Mouse (Mus musculus) CH12.LX (cell line): ENCODE measurements around the gene Adamtsl1. TPM values are rescaled to one million over a fixed set of nuclear protein-coding genes. Genes with fewer than 3 reads are reported as not detected.

Experiments
- DNase-seq: peaks from one replicate; pipeline ENCODE4 v3.0.0-alpha.2; 2013; ENCODE audit errors: extremely low read depth
- H3K27ac ChIP-seq: 2 replicates; pipeline ENCODE4 v1.5.1; 2012; ENCODE audit warnings: low read depth, mild to moderate bottlenecking, control low read depth, moderate library complexity; ENCODE audit not compliant: insufficient read depth
- H3K27me3 ChIP-seq: replicated peaks from 2 replicates; pipeline ENCODE3; 2012; ENCODE audit warnings: inconsistent platforms
- H3K36me3 ChIP-seq, 2 experiments: replicated peaks in 1 of 2; 2 replicates each; pipeline versions ENCODE3 to v1.6.1; 2012; ENCODE audit warnings: inconsistent platforms in 1 of 2, low read length in 1 of 2, mild to moderate bottlenecking in 1 of 2, mixed read lengths in 1 of 2, moderate library complexity in 1 of 2; ENCODE audit not compliant: control insufficient read depth in 1 of 2, insufficient read depth in 1 of 2
- H3K4me1 ChIP-seq, 2 experiments: 2 replicates each; pipeline ENCODE4 v1.6.1; 2012; ENCODE audit warnings: inconsistent platforms in 1 of 2, moderate library complexity in 1 of 2; ENCODE audit not compliant: insufficient read depth in 2 of 2, control insufficient read depth in 1 of 2
- H3K4me2 ChIP-seq: 2 replicates; pipeline ENCODE4 v1.6.1; 2012; ENCODE audit warnings: low read depth, mild to moderate bottlenecking, control low read depth; ENCODE audit not compliant: poor library complexity, insufficient read depth, severe bottlenecking
- H3K4me3 ChIP-seq, 3 experiments: fragments of 150-350 bp in 1 of 3; sonication (generic) in 1 of 3; replicated peaks in 1 of 3; 2 replicates each; pipeline versions ENCODE3 to v1.5.1; 2011 to 2012; ENCODE audit warnings: low read depth in 2 of 3, low read length in 2 of 3, mild to moderate bottlenecking in 2 of 3, moderate library complexity in 2 of 3, control low read depth in 1 of 3, improper control_type of control experiment in 1 of 3, inconsistent platforms in 1 of 3, mixed read lengths in 1 of 3; ENCODE audit not compliant: poor library complexity in 1 of 3
- H3K79me2 ChIP-seq: replicated peaks from 2 replicates; pipeline ENCODE4 v1.6.1; 2012; ENCODE audit warnings: mild to moderate bottlenecking, moderate library complexity; ENCODE audit not compliant: control insufficient read depth, poor library complexity, insufficient read depth, severe bottlenecking; ENCODE audit errors: extremely low read depth
- H3K9ac ChIP-seq: 2 replicates; pipeline ENCODE4 v1.6.1; 2012; ENCODE audit warnings: low read depth, mild to moderate bottlenecking, control low read depth, moderate library complexity; ENCODE audit not compliant: insufficient read depth
- H3K9me3 ChIP-seq: replicated peaks from 2 replicates; pipeline ENCODE3; 2012; ENCODE audit warnings: low read length, inconsistent platforms, mixed read lengths
- CTCF ChIP-seq, 2 experiments: IDR thresholded peaks in 1 of 2; conservative IDR thresholded peaks in 1 of 2; 2 replicates each; pipeline ENCODE4 v1.5.1; 2011 to 2012; ENCODE audit warnings: low read depth in 2 of 2, low read length in 2 of 2, improper control_type of control experiment in 1 of 2, inconsistent platforms in 1 of 2, mild to moderate bottlenecking in 1 of 2, moderate library complexity in 1 of 2
- EP300 ChIP-seq: IDR thresholded peaks from 2 replicates; pipeline ENCODE4 v1.6.1; 2011; ENCODE audit warnings: low read length, improper control_type of control experiment
- ETS1 ChIP-seq: conservative IDR thresholded peaks from 2 replicates; pipeline ENCODE4 v1.6.1; 2012; ENCODE audit warnings: low read depth, mild to moderate bottlenecking, inconsistent platforms, low read length, improper control_type of control experiment, moderate library complexity
- GABPA ChIP-seq: IDR thresholded peaks from 2 replicates; pipeline ENCODE4 v1.6.1; 2012; ENCODE audit warnings: low read depth, low read length, improper control_type of control experiment, inconsistent platforms; ENCODE audit not compliant: insufficient replicate concordance
- HCFC1 ChIP-seq: IDR thresholded peaks from 2 replicates; pipeline ENCODE4 v1.6.1; 2012; ENCODE audit warnings: low read depth, mild to moderate bottlenecking, inconsistent platforms, low read length, improper control_type of control experiment
- IRF4 ChIP-seq: IDR thresholded peaks from 2 replicates; pipeline ENCODE4 v1.6.1; 2014; ENCODE audit warnings: low read depth, mild to moderate bottlenecking, inconsistent platforms, low read length, improper control_type of control experiment
- JUN ChIP-seq: IDR thresholded peaks from 2 replicates; pipeline ENCODE4 v1.6.1; 2011; ENCODE audit warnings: low read depth, mild to moderate bottlenecking, low read length, improper control_type of control experiment, moderate library complexity; ENCODE audit not compliant: insufficient read depth
- JUND ChIP-seq: conservative IDR thresholded peaks from 2 replicates; pipeline ENCODE4 v1.6.1; 2011; ENCODE audit warnings: low read depth, low read length, improper control_type of control experiment
- MEF2A ChIP-seq: IDR thresholded peaks from 2 replicates; pipeline ENCODE4 v1.6.1; 2014; ENCODE audit warnings: low read depth, mild to moderate bottlenecking, inconsistent platforms, low read length, improper control_type of control experiment, borderline replicate concordance
- PAX5 ChIP-seq: IDR thresholded peaks from 2 replicates; pipeline ENCODE4 v1.6.1; 2012; ENCODE audit warnings: low read length, inconsistent platforms, mixed read lengths
- TBP ChIP-seq: conservative IDR thresholded peaks from 2 replicates; pipeline ENCODE4 v1.6.1; 2011; ENCODE audit warnings: low read depth, low read length, improper control_type of control experiment
- TCF12 ChIP-seq: IDR thresholded peaks from 2 replicates; pipeline ENCODE4 v1.6.1; 2014; ENCODE audit warnings: low read depth, mild to moderate bottlenecking, inconsistent platforms, low read length, improper control_type of control experiment
- USF1 ChIP-seq: IDR thresholded peaks from 2 replicates; pipeline ENCODE4 v1.6.1; 2014; ENCODE audit warnings: low read depth, mild to moderate bottlenecking, inconsistent platforms, low read length, improper control_type of control experiment
- ZMIZ1 ChIP-seq: IDR thresholded peaks from 2 replicates; pipeline ENCODE4 v1.6.1; 2012; ENCODE audit warnings: low read depth, mild to moderate bottlenecking, inconsistent platforms, low read length, improper control_type of control experiment
- dilution Hi-C: fragments of 300-500 bp; cut with MboI; formaldehyde crosslinking; loops from 2 replicates; pipeline ENCODE4 v1.14.3; 2020; ENCODE audit warnings: low sequenced_read_pairs; ENCODE audit not compliant: extremely low pct_unique_long_range_greater_than_20kb, extremely low pct_ligation_motif_present
- in situ Hi-C: fragments of 300-500 bp; cut with MboI; formaldehyde crosslinking; loops from 3 replicates; pipeline ENCODE4 v1.14.3; 2019; ENCODE audit warnings: low sequenced_read_pairs, low pct_ligation_motif_present, low pct_unique_long_range_greater_than_20kb, mixed read lengths
- polyA plus RNA-seq: library from polyadenylated mRNA; unstranded; fragments of >175 nt; gene quantifications from 2 replicates; pipeline ENCODE4 v1.2.1, GENCODE M21; 2012; ENCODE audit warnings: low read depth; ENCODE audit not compliant: insufficient read length
- total RNA-seq, 2 experiments: library from RNA; depleted of rRNA; stranded (reverse); fragments of 300-350 nt in 1 of 2; fragments of >200 nt in 1 of 2; gene quantifications; 2 replicates each; pipeline ENCODE4 v1.2.3; 2012 to 2014

Adamtsl1 gene
- total and polyA plus RNA-seq, 3 experiments = not detected

- no peak for TF ChIP-seq GABPA
- TF ChIP-seq TBP = no peak
- no peak for TF ChIP-seq JUND
- no peak for TF ChIP-seq EP300
- no peak for TF ChIP-seq MEF2A
- no peak for TF ChIP-seq USF1
- in situ Hi-C loops = no loop called here
- dilution Hi-C loops = no loop called here
These were observed 376.1 kb downstream of the Adamtsl1 start for GRCm38 (mm10) chr4:85889877-85890598.

GRCm38 (mm10) chr4:85901316-85901715 lies 387.3 kb downstream of the Adamtsl1 start:
- H3K4me1 ChIP-seq = no peaks in the 10 kb centered on the region
- H3K4me3 ChIP-seq = no peak overlapping the region
- no peak overlapping the region for H3K9ac ChIP-seq
- H3K27me3 ChIP-seq = no peaks in the 10 kb centered on the region
- in situ Hi-C loops (no loop called here), dilution Hi-C loops (no loop called here)
- TF ChIP-seq IRF4 = no peak
- no peak for TF ChIP-seq ZMIZ1
- no peak for TF ChIP-seq PAX5
- no peak for TF ChIP-seq HCFC1
- TF ChIP-seq ETS1 = no peak
- no peak for TF ChIP-seq MEF2A
- no peak for TF ChIP-seq JUN
- no peak for TF ChIP-seq TCF12
- no peak for TF ChIP-seq TBP
- no peak for TF ChIP-seq CTCF (conservative IDR thresholded peaks at IDR 0.05 in 1 of 2, IDR thresholded peaks at IDR 0.05 in 1 of 2; ENCODE audit: low read depth in 2 of 2, low read length in 2 of 2)
- H3K36me3 ChIP-seq = no peaks in the 10 kb centered on the region
- H3K79me2 ChIP-seq = no peaks in the 10 kb centered on the region
- H3K4me2 ChIP-seq = no peak overlapping the region
- H3K27ac ChIP-seq = no peak overlapping the region
- peaks cover 19% of the 10 kb centered on the region for H3K9me3 ChIP-seq
- no peak for DNase-seq

More at GRCm38 (mm10) chr4:85889877-85890598, 376.1 kb downstream of the Adamtsl1 start:
- Histone ChIP-seq H3K27ac (no peak overlapping the region), H3K9me3 (peaks cover 34% of the 10 kb centered on the region), H3K79me2 (no peaks in the 10 kb centered on the region), H3K27me3 (no peaks in the 10 kb centered on the region), H3K4me3 (no peak overlapping the region), H3K4me2 (no peak overlapping the region), H3K36me3 (no peaks in the 10 kb centered on the region), H3K4me1 (no peaks in the 10 kb centered on the region), H3K9ac (no peak overlapping the region)
- DNase-seq = no peak
